Mouse (Mus musculus) kidney, embryonic 14.5 days (tissue): ENCODE data around the gene Lmntd1. TPM values are rescaled to one million over a fixed set of nuclear protein-coding genes. Genes with fewer than 3 reads are reported as not detected.
A peak's percentile ranks its signal among the peaks of the same experiment; 100 is the strongest.

ENCODE experiments used
- ATAC-seq: fragments of 200-750 bp; cut with Nextera tagmentation; 2 replicates; pipeline ENCODE4 v1.8.0; 2017; ENCODE audit warnings: moderate number of reproducible peaks, mild to moderate bottlenecking, moderate TSS enrichment, moderate library complexity; ENCODE audit not compliant: low FRiP score, low TSS enrichment
- H3K27ac ChIP-seq: fragments of 300-500 bp; sonication (generic); 2 replicates; pipeline ENCODE4 v1.5.1; 2014; ENCODE audit warnings: low read depth, mild to moderate bottlenecking, low read length, moderate library complexity, mixed read lengths
- H3K27me3 ChIP-seq: fragments of 300-500 bp; sonication (generic); 2 replicates; pipeline ENCODE4 v1.6.1; 2014; ENCODE audit warnings: mild to moderate bottlenecking, low read length; ENCODE audit not compliant: control insufficient read depth, insufficient read depth
- H3K36me3 ChIP-seq: fragments of 300-500 bp; sonication (generic); 2 replicates; pipeline ENCODE4 v1.6.1; 2014; ENCODE audit warnings: low read length, mixed read lengths; ENCODE audit not compliant: control insufficient read depth, insufficient read depth
- H3K4me1 ChIP-seq: fragments of 300-500 bp; sonication (generic); 2 replicates; pipeline ENCODE4 v1.6.1; 2014; ENCODE audit warnings: low read length, mixed read lengths; ENCODE audit not compliant: control insufficient read depth, insufficient read depth
- H3K4me2 ChIP-seq: fragments of 300-500 bp; sonication (generic); replicated peaks from 2 replicates; pipeline ENCODE4 v1.6.1; 2014; ENCODE audit warnings: low read depth, mild to moderate bottlenecking, low read length
- H3K4me3 ChIP-seq: fragments of 300-500 bp; sonication (generic); 2 replicates; pipeline ENCODE4 v1.5.1; 2014; ENCODE audit warnings: mild to moderate bottlenecking, low read length
- H3K9ac ChIP-seq: fragments of 300-500 bp; sonication (generic); 2 replicates; pipeline ENCODE4 v1.6.1; 2014; ENCODE audit warnings: low read depth, mild to moderate bottlenecking, low read length, moderate library complexity
- H3K9me3 ChIP-seq: fragments of 300-500 bp; sonication (generic); 2 replicates; pipeline ENCODE4 v1.6.1; 2016; ENCODE audit warnings: low read length; ENCODE audit not compliant: control insufficient read depth
- WGBS: fragments of 180-500 bp; shearing (Covaris S2); extraction: QIAGEN DNeasy Blood & Tissue Kit; methylation state at CpG from one replicate; pipeline ENCODE4 v1.1.7; 2014; 5-methylcytosine and 5-hydroxymethylcytosine counted together
- polyA plus RNA-seq: library from polyadenylated mRNA; unstranded; fragments of >200 nt; fragmentation: Nextera tagmentation; extraction: Ambion mirVana; gene quantifications from 2 replicates; pipeline ENCODE4 v1.2.1, GENCODE M21; 2014

The Lmntd1 gene
- polyA plus RNA-seq, 1 experiment from 2014 or later = 2.0 TPM

DNA sequence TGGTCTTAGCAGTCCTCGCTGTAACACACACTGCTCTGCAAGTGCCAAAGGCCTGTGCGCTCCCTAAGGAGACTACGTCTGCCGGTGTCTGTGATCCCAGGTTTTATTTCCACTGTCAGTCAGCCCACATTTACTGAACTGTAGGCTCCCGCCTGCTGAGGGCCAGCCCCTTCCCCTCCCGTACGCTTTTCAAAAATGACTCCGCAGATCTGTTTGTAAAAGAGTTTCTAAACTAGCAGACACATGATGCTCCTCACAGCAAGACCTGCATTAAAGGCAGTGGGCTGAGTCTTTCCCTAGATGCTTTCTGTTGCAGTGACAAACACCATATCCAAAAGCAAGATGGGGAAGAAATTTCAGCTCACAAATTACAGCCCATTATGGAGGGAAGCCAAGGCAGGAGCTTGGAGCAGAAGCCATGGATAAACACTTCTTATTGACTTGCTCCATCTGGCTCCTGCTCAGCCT, 21.6 kb downstream of the Lmntd1 start:
- 0 out of 2 replicates have a peak, but pooled peaks have one; percentile 11 for ATAC-seq
- no peak overlapping the region for H3K4me3 ChIP-seq
- no peaks in the 10 kb centered on the region for H3K27me3 ChIP-seq
- H3K27ac ChIP-seq = peak overlapping the region; percentile 79
- no peaks in the 10 kb centered on the region for H3K36me3 ChIP-seq
- H3K4me1 ChIP-seq = peaks cover 32% of the 10 kb centered on the region
- no peak overlapping the region for H3K4me2 ChIP-seq
- no peak overlapping the region for H3K9ac ChIP-seq
- no peaks in the 10 kb centered on the region for H3K9me3 ChIP-seq
- WGBS = 32% methylated on average over 8 of the region's 8 CpGs

DNA sequence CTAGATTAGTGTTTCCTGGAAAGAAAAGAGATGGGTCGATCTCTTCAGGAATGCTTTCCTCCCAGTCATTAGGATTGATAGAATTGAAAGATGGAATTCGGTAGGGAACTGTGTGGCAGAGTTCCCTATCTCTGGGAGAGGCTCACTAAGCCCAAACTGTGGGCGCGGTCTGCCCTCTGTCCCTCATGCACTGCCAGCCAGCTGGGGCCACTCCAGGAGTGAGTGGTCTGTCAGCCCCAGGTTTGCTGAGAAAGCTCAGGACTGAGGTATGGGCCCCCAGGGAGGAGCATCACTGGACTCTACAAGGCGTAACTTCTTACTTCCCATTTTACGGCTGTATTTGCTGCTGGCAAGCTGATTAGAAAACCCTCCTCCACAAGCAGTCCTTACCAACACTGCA, 22.1 kb downstream of the Lmntd1 start:
- Histone ChIP-seq H3K9me3 (no peaks in the 10 kb centered on the region), H3K9ac (no peak overlapping the region), H3K4me2 (no peak overlapping the region), H3K4me1 (peaks cover 32% of the 10 kb centered on the region), H3K27me3 (no peaks in the 10 kb centered on the region), H3K36me3 (no peaks in the 10 kb centered on the region), H3K4me3 (no peak overlapping the region), H3K27ac (peak overlapping the region; percentile 79)
- ATAC-seq = peak; percentile 21; the same call in 1 of the 2 replicates
- WGBS = 53% methylated on average over 6 of the region's 6 CpGs

GRCm38 (mm10) chr6:145591578-145591977, 22.5 kb downstream of the Lmntd1 start:
- Histone ChIP-seq H3K9ac (no peak overlapping the region), H3K36me3 (no peaks in the 10 kb centered on the region), H3K27ac (no peak overlapping the region), H3K9me3 (no peaks in the 10 kb centered on the region), H3K4me2 (no peak overlapping the region), H3K4me1 (peaks cover 32% of the 10 kb centered on the region), H3K27me3 (no peaks in the 10 kb centered on the region), H3K4me3 (no peak overlapping the region)
- no peak for ATAC-seq
- 74% methylated on average over 1 of the region's 1 CpGs for WGBS

- no peaks in the 10 kb centered on the region for H3K27me3 ChIP-seq
Observed at GRCm38 (mm10) chr6:145590501-145591293, 23.4 kb downstream of the Lmntd1 start.

DNA sequence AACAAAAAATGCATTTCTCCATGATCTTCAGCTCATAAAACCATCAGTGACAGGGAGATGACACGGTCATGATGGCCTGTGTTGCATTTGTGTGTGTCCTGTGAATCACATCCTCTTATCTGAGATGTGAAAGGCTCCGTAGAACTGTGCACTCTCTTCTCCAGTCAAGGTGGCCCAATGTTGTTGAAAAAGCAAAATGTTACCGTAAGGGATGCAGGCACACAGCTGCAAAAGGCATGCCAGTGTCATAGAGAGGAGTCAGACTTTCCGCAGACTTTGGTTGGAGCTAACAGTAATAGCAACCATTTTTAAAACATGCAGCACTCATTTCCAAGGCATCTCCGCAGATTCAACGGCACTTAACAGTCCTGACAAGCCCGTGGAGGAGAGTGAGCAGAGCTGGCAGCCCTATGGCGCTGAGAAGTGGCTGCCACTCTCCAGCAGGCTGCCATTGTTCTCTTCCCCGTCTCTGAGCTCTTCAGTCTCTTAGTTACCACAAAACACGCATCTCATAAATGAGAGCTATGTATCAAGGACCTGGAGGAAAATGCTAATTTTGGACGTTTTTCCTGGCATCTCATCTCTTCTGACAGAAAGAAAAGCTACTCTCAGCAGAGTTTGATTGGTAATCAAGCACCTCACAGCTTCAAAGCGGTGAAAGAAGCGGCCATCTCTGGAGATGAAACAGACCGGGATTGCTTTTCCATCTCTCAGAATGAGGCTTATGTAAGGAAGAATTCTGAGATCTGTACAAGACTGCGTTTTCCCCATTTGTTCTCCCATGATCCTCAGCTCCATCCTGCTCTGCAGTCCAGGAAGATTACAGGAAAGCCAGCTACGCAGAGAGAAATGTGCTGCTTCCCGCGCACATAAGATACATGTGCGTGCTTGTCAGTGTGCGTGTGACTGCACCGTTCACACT, 28.8 kb downstream of the Lmntd1 start:
- no peak overlapping the region for H3K4me2 ChIP-seq
- H3K4me3 ChIP-seq = no peak overlapping the region
- no peak overlapping the region for H3K9ac ChIP-seq
- no peaks in the 10 kb centered on the region for H3K27me3 ChIP-seq
- H3K27ac ChIP-seq = no peak overlapping the region
- H3K36me3 ChIP-seq = no peaks in the 10 kb centered on the region
- ATAC-seq = no peak
- H3K4me1 ChIP-seq = peaks cover 6% of the 10 kb centered on the region; the same call in 1 of the 2 replicates
- no peaks in the 10 kb centered on the region for H3K9me3 ChIP-seq
- WGBS = 85% methylated on average over 21 of the region's 21 CpGs

More at GRCm38 (mm10) chr6:145590501-145591293, 23.4 kb downstream of the Lmntd1 start:
- WGBS = 38% methylated on average over 11 of the region's 11 CpGs
- ATAC-seq = 0 out of 2 replicates have a peak, but pooled peaks have one; percentile 53
- H3K27ac ChIP-seq = no peak overlapping the region
- H3K4me2 ChIP-seq = no peak overlapping the region
- H3K9ac ChIP-seq = no peak overlapping the region
- no peaks in the 10 kb centered on the region for H3K36me3 ChIP-seq
- no peak overlapping the region for H3K4me3 ChIP-seq
- no peaks in the 10 kb centered on the region for H3K9me3 ChIP-seq
- peaks cover 28% of the 10 kb centered on the region for H3K4me1 ChIP-seq

- Histone ChIP-seq H3K27ac (no peak overlapping the region), H3K4me2 (no peak overlapping the region), H3K4me1 (peaks cover 22% of the 10 kb centered on the region), H3K9me3 (no peaks in the 10 kb centered on the region), H3K36me3 (no peaks in the 10 kb centered on the region), H3K27me3 (no peaks in the 10 kb centered on the region), H3K9ac (no peak overlapping the region), H3K4me3 (no peak overlapping the region)
- 55% methylated on average over 10 of the region's 10 CpGs for WGBS
- ATAC-seq = no peak
Observed at GRCm38 (mm10) chr6:145581366-145582170, 32.6 kb downstream of the Lmntd1 start.

DNA sequence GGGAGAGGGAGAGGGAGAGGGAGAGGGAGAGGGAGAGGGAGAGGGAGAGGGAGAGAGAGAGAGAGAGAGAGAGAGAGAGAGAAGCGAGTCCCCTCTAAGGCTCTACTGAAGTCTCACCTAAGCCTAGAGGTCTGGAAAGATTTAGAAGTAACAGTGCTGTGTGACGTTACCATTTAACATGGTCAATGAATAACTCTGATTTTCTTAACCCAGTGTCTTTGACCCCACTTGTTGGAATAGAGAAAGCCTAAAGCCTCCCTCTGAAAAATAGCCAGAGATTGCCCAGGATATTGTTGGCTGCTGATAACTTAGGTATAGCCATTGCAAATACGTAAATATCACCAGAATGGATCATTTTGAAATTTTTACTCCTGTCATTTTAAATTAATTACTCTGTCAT, 34.4 kb downstream of the Lmntd1 start:
- no peak overlapping the region for H3K4me2 ChIP-seq
- no peak overlapping the region for H3K4me3 ChIP-seq
- H3K4me1 ChIP-seq = peaks cover 22% of the 10 kb centered on the region
- H3K27me3 ChIP-seq = no peaks in the 10 kb centered on the region
- no peak overlapping the region for H3K27ac ChIP-seq
- WGBS = 75% methylated on average over 3 of the region's 3 CpGs
- H3K9me3 ChIP-seq = no peaks in the 10 kb centered on the region
- no peaks in the 10 kb centered on the region for H3K36me3 ChIP-seq
- no peak for ATAC-seq
- H3K9ac ChIP-seq = no peak overlapping the region

- no peak overlapping the region; the same call in 1 of the 2 replicates for H3K4me2 ChIP-seq
- H3K27ac ChIP-seq = peak overlapping the region; percentile 57; the same call in 1 of the 2 replicates
- 13% methylated on average over 10 of the region's 10 CpGs for WGBS
- H3K9me3 ChIP-seq = no peaks in the 10 kb centered on the region
- no peaks in the 10 kb centered on the region for H3K27me3 ChIP-seq
- H3K4me3 ChIP-seq = no peak overlapping the region
- H3K9ac ChIP-seq = 0 out of 2 replicates have a peak overlapping the region, but pooled peaks have one; percentile 9
- H3K36me3 ChIP-seq = no peaks in the 10 kb centered on the region
- H3K4me1 ChIP-seq = peaks cover 22% of the 10 kb centered on the region
- peak; percentile 87 for ATAC-seq
Observed at GRCm38 (mm10) chr6:145578457-145579185, 35.5 kb downstream of the Lmntd1 start.
